8 mouse cellular contexts compared by ENCODE assay signal in the genomic region with DNA sequence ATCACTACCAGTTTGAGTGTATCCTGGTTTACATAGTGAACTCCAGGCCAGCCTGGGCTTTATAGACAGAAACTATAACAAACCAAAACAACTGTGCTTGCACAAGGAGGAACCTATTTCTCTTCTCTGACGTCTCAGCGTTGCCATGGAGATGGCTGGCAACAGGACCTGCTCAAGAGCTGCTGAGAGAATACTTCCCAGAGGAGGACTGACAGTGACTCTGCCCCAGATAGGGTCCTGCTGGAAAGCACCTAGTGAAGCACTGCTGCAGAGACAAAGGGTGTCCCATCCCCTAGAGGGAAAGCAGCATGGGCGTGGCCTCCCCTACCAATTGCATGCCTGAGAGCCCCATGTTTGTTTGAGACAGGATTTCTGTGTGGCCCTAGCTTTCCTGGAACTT. TPM values are rescaled to one million over a fixed set of nuclear protein-coding genes. Genes with fewer than 3 reads are reported as not detected.
DNase-seq lines count a peak whose midpoint lies in the region; ATAC-seq and TF ChIP-seq lines count a peak whose summit lies in the region.

No protein-coding gene starts in this region.

- TF ChIP-seq CTCF in liver, postnatal 0 days (IDR thresholded peaks at IDR 0.05; ENCODE audit: low read depth), result no peak
- no peak for TF ChIP-seq CTCF in brain, embryonic 14.5 days (IDR thresholded peaks at IDR 0.05; ENCODE audit: borderline replicate concordance, extremely low read depth, insufficient read depth, insufficient read length)

- WGBS in liver, postnatal 0 days (ENCODE audit: insufficient replicate concordance), result 37% methylated on average over 3 of the region's 3 CpGs
- 33% methylated on average over 3 of the region's 3 CpGs for WGBS in intestine, embryonic 15.5 days
- 54% methylated on average over 3 of the region's 3 CpGs for WGBS in limb, embryonic 10.5 days

- no peak overlapping the region for H3K9ac ChIP-seq in liver, postnatal 0 days (replicated peaks)
- no peak overlapping the region for H3K9ac ChIP-seq in intestine, embryonic 15.5 days

- no peaks in the 10 kb centered on the region for H3K27me3 ChIP-seq in liver, postnatal 0 days (ENCODE audit: insufficient read depth, low read length)
- H3K27me3 ChIP-seq in intestine, embryonic 15.5 days (replicated peaks), result no peaks in the 10 kb centered on the region
- no peaks in the 10 kb centered on the region for H3K27me3 ChIP-seq in limb, embryonic 10.5 days (ENCODE audit: low read depth, poor library complexity, severe bottlenecking)

- peaks cover 31% of the 10 kb centered on the region for H3K4me1 ChIP-seq in liver, postnatal 0 days (ENCODE audit: insufficient read depth)
- peaks cover 12% of the 10 kb centered on the region for H3K4me1 ChIP-seq in intestine, embryonic 15.5 days (replicated peaks)
- peaks cover 21% of the 10 kb centered on the region for H3K4me1 ChIP-seq in limb, embryonic 10.5 days

- no peak for TF ChIP-seq EP300 in liver, postnatal 0 days (IDR thresholded peaks at IDR 0.05; ENCODE audit: low read depth)

- H3K9me3 ChIP-seq in liver, postnatal 0 days (ENCODE audit: low read length), result no peaks in the 10 kb centered on the region
- H3K9me3 ChIP-seq in intestine, embryonic 15.5 days, result no peaks in the 10 kb centered on the region
- no peaks in the 10 kb centered on the region for H3K9me3 ChIP-seq in limb, embryonic 10.5 days (replicated peaks)

- ATAC-seq in liver, postnatal 0 days, result peak; percentile 53
- peak; percentile 44 for ATAC-seq in intestine, embryonic 15.5 days
- ATAC-seq in monocyte, adult 5-6 weeks (replicated peaks; ENCODE audit: insufficient number of reproducible peaks, low FRiP score, low TSS enrichment, poor library complexity, severe bottlenecking), result peak; percentile 88

- 0 out of 2 replicates have a peak, but pooled peaks cover 4% of the 10 kb centered on the region for H3K36me3 ChIP-seq in liver, postnatal 0 days (replicated peaks; ENCODE audit: insufficient read depth, low read length)
- no peaks in the 10 kb centered on the region for H3K36me3 ChIP-seq in intestine, embryonic 15.5 days
- H3K36me3 ChIP-seq in limb, embryonic 10.5 days, result no peaks in the 10 kb centered on the region

- H3K4me3 ChIP-seq in liver, postnatal 0 days (ENCODE audit: low read depth, low read length), result no peak overlapping the region
- H3K4me3 ChIP-seq in intestine, embryonic 15.5 days (replicated peaks), result no peak overlapping the region
- H3K4me3 ChIP-seq in limb, embryonic 10.5 days, result no peak overlapping the region

- H3K4me2 ChIP-seq in liver, postnatal 0 days (ENCODE audit: low read depth, low read length), result no peak overlapping the region
- H3K4me2 ChIP-seq in intestine, embryonic 15.5 days (replicated peaks), result no peak overlapping the region

- TF ChIP-seq POLR2A in brain, embryonic 14.5 days (IDR thresholded peaks at IDR 0.05; ENCODE audit: borderline replicate concordance, extremely low read depth, insufficient read depth, insufficient read length, poor library complexity, severe bottlenecking), result no peak

- DNase-seq in cerebellum, postnatal 10 days, result peak; percentile 41 to 58
- DNase-seq in cerebellum, adult 9-10 months, result no peak
- peak; percentile 67 for DNase-seq in liver, postnatal 0 days
- no peak for DNase-seq in liver
- DNase-seq in brain, embryonic 14.5 days (ENCODE audit: low read depth), result peak; percentile 80
- no peak for DNase-seq in limb, embryonic 10.5 days (ENCODE audit: low spot score)

- H3K27ac ChIP-seq in liver, postnatal 0 days (ENCODE audit: low read depth), result no peak overlapping the region
- no peak overlapping the region for H3K27ac ChIP-seq in intestine, embryonic 15.5 days
- no peak overlapping the region for H3K27ac ChIP-seq in limb, embryonic 10.5 days

RNA-seq across cellular contexts. Expression of a gene that starts 6.6 kb away (rescaled TPM):
- polyA plus RNA-seq in liver, postnatal 0 days (2015; fragmentation: Nextera tagmentation; extraction: Ambion mirVana), result 0.73 and 0.90 TPM in 2 replicates
- polyA plus RNA-seq in brain, embryonic 14.5 days (2012; rRNA removed), result 4.1 and 4.3 TPM in 2 replicates
- 1.7 and 2.0 TPM in 2 replicates for polyA plus RNA-seq in intestine, embryonic 15.5 days (2015; fragmentation: Nextera tagmentation; extraction: Ambion mirVana)
- 14.1 to 18.7 TPM (median 14.2 TPM) in 3 replicates for total RNA-seq in monocyte, adult 5-6 weeks (2017)
- polyA plus RNA-seq in limb, embryonic 10.5 days (2016; fragmentation: Nextera tagmentation; extraction: Ambion mirVana), result 3.2 and 3.3 TPM in 2 replicates

RNA-seq across cellular contexts. Expression of a gene that starts 9.2 kb away (rescaled TPM):
- polyA plus RNA-seq in liver, postnatal 0 days (2015; fragmentation: Nextera tagmentation; extraction: Ambion mirVana), result 8.4 and 9.9 TPM in 2 replicates
- polyA plus RNA-seq in brain, embryonic 14.5 days (2012; rRNA removed), result 1.8 and 2.2 TPM in 2 replicates
- 3.5 TPM in 2 replicates for polyA plus RNA-seq in intestine, embryonic 15.5 days (2015; fragmentation: Nextera tagmentation; extraction: Ambion mirVana)
- total RNA-seq in monocyte, adult 5-6 weeks (2017), result 71.5 to 178 TPM (median 83.5 TPM) in 3 replicates
- 0.21 and 1.2 TPM in 2 replicates for polyA plus RNA-seq in limb, embryonic 10.5 days (2016; fragmentation: Nextera tagmentation; extraction: Ambion mirVana)

RNA-seq across cellular contexts. Expression of a gene that starts 10.0 kb away (rescaled TPM):
- 269 and 284 TPM in 2 replicates for polyA plus RNA-seq in liver, postnatal 0 days (2015; fragmentation: Nextera tagmentation; extraction: Ambion mirVana)
- polyA plus RNA-seq in brain, embryonic 14.5 days (2012; rRNA removed), result 426 and 472 TPM in 2 replicates
- polyA plus RNA-seq in intestine, embryonic 15.5 days (2015; fragmentation: Nextera tagmentation; extraction: Ambion mirVana), result 757 and 779 TPM in 2 replicates
- 479 to 544 TPM (median 541 TPM) in 3 replicates for total RNA-seq in monocyte, adult 5-6 weeks (2017)
- 1,070 and 1,129 TPM in 2 replicates for polyA plus RNA-seq in limb, embryonic 10.5 days (2016; fragmentation: Nextera tagmentation; extraction: Ambion mirVana)

RNA-seq across cellular contexts. Expression of a gene that starts 18.7 kb away (rescaled TPM):
- 22.1 and 23.0 TPM in 2 replicates for polyA plus RNA-seq in liver, postnatal 0 days (2015; fragmentation: Nextera tagmentation; extraction: Ambion mirVana)
- 59.5 and 87.7 TPM in 2 replicates for polyA plus RNA-seq in brain, embryonic 14.5 days (2012; rRNA removed)
- 40.7 and 41.9 TPM in 2 replicates for polyA plus RNA-seq in intestine, embryonic 15.5 days (2015; fragmentation: Nextera tagmentation; extraction: Ambion mirVana)
- total RNA-seq in monocyte, adult 5-6 weeks (2017), result 22.8 to 27.8 TPM (median 27.0 TPM) in 3 replicates
- polyA plus RNA-seq in limb, embryonic 10.5 days (2016; fragmentation: Nextera tagmentation; extraction: Ambion mirVana), result 58.3 and 66.0 TPM in 2 replicates

RNA-seq across cellular contexts. Expression of a gene that starts 19.6 kb away (rescaled TPM):
- polyA plus RNA-seq in liver, postnatal 0 days (2015; fragmentation: Nextera tagmentation; extraction: Ambion mirVana), result 8.0 and 9.0 TPM in 2 replicates
- 32.7 and 49.1 TPM in 2 replicates for polyA plus RNA-seq in brain, embryonic 14.5 days (2012; rRNA removed)
- polyA plus RNA-seq in intestine, embryonic 15.5 days (2015; fragmentation: Nextera tagmentation; extraction: Ambion mirVana), result 29.3 and 30.5 TPM in 2 replicates
- total RNA-seq in monocyte, adult 5-6 weeks (2017), result 19.1 to 26.3 TPM (median 20.7 TPM) in 3 replicates
- 58.2 and 61.5 TPM in 2 replicates for polyA plus RNA-seq in limb, embryonic 10.5 days (2016; fragmentation: Nextera tagmentation; extraction: Ambion mirVana)

Comparison
In these comparisons a context has a peak if more than half of its experiments do, and no peak if none do; other contexts are left out.
1. DNase-seq: peak in cerebellum, postnatal 10 days (2 of 2), liver, postnatal 0 days (single experiment) and brain, embryonic 14.5 days (single experiment); none in cerebellum, adult 9-10 months (single experiment), liver (single experiment) and limb, embryonic 10.5 days (single experiment).
2. Peak in every context shown above with its lines, with median percentiles within 50 percentile points of each other: ATAC-seq.